Mouse (Mus musculus): ENCODE measurements around the gene Troap.
"Not testable (repeated sequence)": the region's sequence is repeated elsewhere in the genome, so short reads cannot be mapped to it uniquely, and the experiment has no call there.

DNA sequence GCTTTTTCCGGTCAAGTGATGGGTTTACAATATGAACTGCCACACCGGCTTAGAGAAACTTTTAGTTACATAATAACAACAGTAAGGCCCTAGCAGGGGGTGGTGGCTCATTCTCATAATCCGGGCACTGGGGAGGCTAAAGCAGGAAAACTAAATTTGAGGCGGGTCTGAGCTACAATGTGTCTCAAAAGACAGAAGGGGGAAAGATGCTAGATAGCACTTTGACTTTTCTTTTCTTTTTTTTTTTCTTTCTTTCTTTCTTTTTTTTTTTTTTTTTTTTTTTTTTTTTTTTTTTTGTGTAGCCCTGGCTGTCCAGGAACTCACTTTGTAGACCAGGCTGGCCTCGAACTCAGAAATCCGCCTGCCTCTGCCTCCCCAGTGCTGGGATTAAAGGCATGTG is 28.6 kb upstream of the Troap start:
- not testable (repeated sequence) for TF ChIP-seq CTCF (IDR thresholded peaks at IDR 0.05; ENCODE audit: extremely low read depth, insufficient read length, insufficient replicate concordance, low read depth, low read length); POLR2A (IDR thresholded peaks at IDR 0.05; ENCODE audit: low read depth, low read length)
